Mouse (Mus musculus) spleen, embryonic (tissue): ENCODE data around the gene Shisal1.

Source experiments
- CTCF ChIA-PET: fragments of 350-600 bp; sonication (Branson Sonifier 250); formaldehyde crosslinking; loops from one replicate; lab custom pipeline; 2022; lab: Charles Lee

Shisal1 gene

GRCm38 (mm10) chr15:84380181-84380580 is 66.7 kb downstream of the Shisal1 start:
- CTCF ChIA-PET: no interaction called here

GRCm38 (mm10) chr15:84378734-84379133 is 68.2 kb downstream of the Shisal1 start:
- CTCF ChIA-PET: no interaction called here

GRCm38 (mm10) chr15:84372801-84373200 is 74.1 kb downstream of the Shisal1 start:
- CTCF ChIA-PET: no interaction called here

GRCm38 (mm10) chr15:84367402-84367801 is 79.5 kb downstream of the Shisal1 start:
- CTCF ChIA-PET: no interaction called here

GRCm38 (mm10) chr15:84366574-84366989 is 80.3 kb downstream of the Shisal1 start:
- CTCF ChIA-PET: no interaction called here

GRCm38 (mm10) chr15:84365675-84366381 is 81.1 kb downstream of the Shisal1 start:
- CTCF ChIA-PET: no interaction called here

- CTCF ChIA-PET: interaction anchor here (0.7 kb wide), 1 partner anchor 153 kb away, joined by 6 read pairs; no protein-coding TSS in a partner anchor
These were observed 82.2 kb downstream of the Shisal1 start for GRCm38 (mm10) chr15:84364746-84365145.

GRCm38 (mm10) chr15:84355081-84355480 is 91.8 kb downstream of the Shisal1 start:
- CTCF ChIA-PET: no interaction called here

- CTCF ChIA-PET: no interaction called here
These were observed 94.7 kb downstream of the Shisal1 start for GRCm38 (mm10) chr15:84351915-84352844.

GRCm38 (mm10) chr15:84351342-84351741 is 95.6 kb downstream of the Shisal1 start:
- CTCF ChIA-PET: no interaction called here

GRCm38 (mm10) chr15:84349915-84350738 is 96.8 kb downstream of the Shisal1 start:
- CTCF ChIA-PET: no interaction called here

GRCm38 (mm10) chr15:84348769-84349168 is 98.1 kb downstream of the Shisal1 start:
- CTCF ChIA-PET: interaction anchor here (0.6 kb wide), 1 partner anchor 67 kb away, joined by 3 read pairs; no protein-coding TSS in a partner anchor

GRCm38 (mm10) chr15:84340926-84341325 is 106.0 kb downstream of the Shisal1 start:
- CTCF ChIA-PET: no interaction called here

- CTCF ChIA-PET: no interaction called here
These were observed 109.3 kb downstream of the Shisal1 start for GRCm38 (mm10) chr15:84337599-84337998.

- CTCF ChIA-PET: no interaction called here
These were observed 110.5 kb downstream of the Shisal1 start for GRCm38 (mm10) chr15:84336281-84336817.

- CTCF ChIA-PET: no interaction called here
These were observed 115.8 kb downstream of the Shisal1 start for GRCm38 (mm10) chr15:84331066-84331612.

- CTCF ChIA-PET: no interaction called here
These were observed 117.0 kb downstream of the Shisal1 start for GRCm38 (mm10) chr15:84329940-84330339.
